Mouse (Mus musculus): ENCODE results near the gene Ugdh. TPM values are rescaled to one million over a fixed set of nuclear protein-coding genes. Genes with fewer than 3 reads are reported as not detected.

The Ugdh gene
- total RNA-seq, 2 experiments from 2014 or later = 29.8 to 37.8 TPM

DNA sequence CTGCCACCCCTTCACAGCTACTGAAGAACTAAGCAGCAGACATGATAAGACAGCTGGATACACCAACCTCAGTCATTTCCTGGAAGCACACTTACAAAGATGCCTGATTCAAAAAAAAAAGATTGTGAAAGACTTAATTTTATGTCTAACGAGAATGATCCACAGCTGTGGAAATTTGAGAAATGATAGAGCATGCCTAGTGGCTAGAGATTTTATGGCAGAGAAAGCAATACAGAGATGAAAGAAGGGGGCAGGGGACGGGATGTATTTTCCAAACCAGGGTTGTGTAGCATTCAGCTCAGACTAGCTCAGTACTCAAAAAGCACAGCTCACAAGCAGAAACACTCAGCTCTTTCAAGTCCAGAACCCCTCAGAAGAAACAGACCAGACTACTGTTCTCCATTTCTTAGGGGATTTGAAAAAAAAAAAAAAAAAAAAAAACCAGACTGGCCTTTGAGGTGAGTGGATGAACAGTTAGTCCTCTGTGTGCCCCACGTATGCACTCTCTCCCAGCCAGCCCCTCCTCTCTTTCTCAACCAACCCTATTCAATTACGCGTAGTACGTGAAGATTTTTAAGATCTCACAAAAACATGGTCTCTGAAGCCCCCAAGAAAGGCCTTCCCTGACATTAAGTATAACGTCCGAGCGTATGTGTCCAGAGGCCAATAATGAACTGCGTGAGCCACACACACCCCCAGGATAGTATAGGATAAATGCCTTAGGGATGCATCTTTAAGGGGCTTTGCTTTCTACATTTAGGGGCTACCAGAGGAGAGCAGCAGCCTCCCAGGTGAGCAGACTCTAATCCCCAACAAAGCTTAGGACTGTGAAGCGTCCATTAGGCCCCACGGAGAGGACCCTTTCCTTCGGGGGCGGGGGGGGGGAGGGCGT is 1.0 kb downstream of the Ugdh start:
- peak in 1 of 2 experiments; percentile 9 for DNase-seq (ENCODE audit: low spot score in 2 of 2)
- intact Hi-C loops (cut with DNase I) = no loop called here

GRCm38 (mm10) chr5:65429441-65429840 is 6.3 kb downstream of the Ugdh start:
- intact Hi-C loops (cut with DNase I) = no loop called here
- DNase-seq (ENCODE audit: low spot score in 2 of 2) = no peak

DNA sequence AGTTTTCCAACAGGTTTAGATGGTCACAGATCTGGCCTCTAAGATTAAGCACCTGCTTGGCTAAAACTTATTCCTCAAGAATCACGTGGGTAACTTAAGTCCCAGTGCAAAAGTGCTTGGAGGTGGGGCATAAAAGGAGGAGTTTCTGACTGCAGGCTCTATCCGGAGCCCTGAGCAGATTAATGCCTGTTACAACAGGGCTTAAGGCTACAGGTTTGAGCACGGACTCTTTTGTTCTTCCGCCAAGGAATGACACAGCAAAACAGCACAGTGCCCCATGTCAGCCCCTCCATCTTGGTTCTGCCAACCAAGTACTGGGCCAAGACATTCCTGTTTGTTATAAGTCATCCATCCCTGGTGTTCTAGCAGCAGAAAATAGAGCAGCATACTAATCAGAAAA is 7.4 kb downstream of the Ugdh start:
- DNase-seq (ENCODE audit: low spot score in 2 of 2) = no peak
- intact Hi-C loops (cut with DNase I) = no loop called here

DNA sequence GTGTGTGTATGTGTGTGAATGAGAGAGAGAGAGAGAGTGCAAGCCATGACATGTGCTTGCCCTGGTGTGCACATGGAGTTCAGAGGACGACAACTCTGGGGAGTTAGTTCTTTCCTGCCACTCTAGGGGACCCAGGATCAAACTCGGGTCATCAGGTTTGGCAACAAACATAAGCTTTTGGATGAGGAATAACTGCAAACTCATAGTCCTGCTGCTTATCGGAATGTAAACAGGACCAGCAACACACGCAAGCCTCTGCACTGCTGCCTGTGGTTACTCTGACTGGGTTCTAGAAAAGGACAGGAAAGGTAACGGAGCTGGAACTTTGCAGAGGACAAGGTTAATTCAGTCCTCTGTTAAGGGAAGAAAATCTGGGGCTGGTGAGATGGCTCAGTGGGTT is 10.5 kb downstream of the Ugdh start:
- DNase-seq (ENCODE audit: low spot score in 2 of 2) = no peak

DNA sequence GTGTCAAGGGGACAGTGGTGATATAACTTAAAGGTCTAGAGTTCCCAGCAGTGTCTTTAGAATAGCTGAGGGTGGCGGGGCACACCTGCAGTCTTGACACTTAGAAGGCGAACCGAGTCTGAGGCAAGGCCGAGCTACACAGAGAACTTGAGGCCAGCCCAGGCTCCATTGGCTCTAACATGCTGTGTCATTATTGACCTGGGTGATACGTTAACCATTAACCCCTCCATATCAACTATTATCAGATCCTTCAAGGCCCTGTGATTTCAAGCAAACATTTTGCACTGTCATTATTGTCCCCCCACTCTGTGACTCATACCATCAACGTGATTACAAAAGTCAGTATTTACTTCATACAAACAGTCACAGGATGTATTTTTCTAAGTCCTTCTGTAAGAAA is 11.5 kb downstream of the Ugdh start:
- DNase-seq (ENCODE audit: low spot score in 2 of 2) = no peak

More for the DNA sequence above, 10.5 kb downstream of the Ugdh start:
- intact Hi-C loops (cut with DNase I) = no loop called here

GRCm38 (mm10) chr5:65422803-65423202 is 12.9 kb downstream of the Ugdh start:
- no peak for DNase-seq (ENCODE audit: low spot score in 2 of 2)
- intact Hi-C loops (cut with DNase I) = no loop called here

More for the DNA sequence above, 11.5 kb downstream of the Ugdh start:
- intact Hi-C loops (cut with DNase I) = no loop called here

DNA sequence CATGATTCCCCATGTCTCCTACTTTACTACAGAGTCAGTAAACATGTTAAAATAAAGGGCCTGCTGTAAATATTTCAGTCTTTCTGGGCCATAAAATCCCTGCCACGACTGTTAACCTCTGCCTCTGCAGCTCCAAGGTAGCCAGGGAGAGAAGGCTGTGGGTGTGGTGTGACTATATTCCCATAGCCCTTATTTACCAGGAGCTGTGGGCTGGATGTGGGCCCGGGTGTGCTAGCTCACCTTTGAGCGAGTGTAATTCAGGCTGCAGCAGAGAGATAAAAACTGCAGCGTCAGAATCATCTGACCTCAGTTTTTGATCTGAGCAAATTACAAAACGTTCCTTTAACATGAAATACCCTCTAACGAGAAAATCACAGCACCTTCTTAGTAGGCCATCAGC is 14.9 kb downstream of the Ugdh start:
- DNase-seq (ENCODE audit: low spot score in 2 of 2) = no peak
- intact Hi-C loops (cut with DNase I) = no loop called here

DNA sequence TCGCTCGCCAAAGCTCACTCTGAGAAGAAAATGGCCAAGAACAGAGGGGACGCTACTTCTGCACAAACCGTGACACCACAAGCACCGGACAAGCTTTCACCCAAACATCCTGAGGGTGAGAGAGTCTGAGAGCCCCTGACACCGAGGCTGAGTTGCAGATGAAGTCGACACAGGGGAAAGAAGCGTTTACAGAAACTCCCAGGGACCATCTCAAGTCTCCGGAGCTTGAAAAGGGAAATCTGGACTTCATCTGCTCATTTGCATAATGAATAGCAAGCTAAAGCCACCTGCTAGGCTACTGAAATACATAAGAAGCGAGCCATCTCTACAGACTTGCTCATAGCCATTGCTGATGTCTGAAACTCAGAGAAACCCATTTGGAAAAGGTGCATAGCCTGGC is 16.6 kb downstream of the Ugdh start:
- intact Hi-C loops (cut with DNase I) = no loop called here

GRCm38 (mm10) chr5:65415653-65416458 is 19.9 kb downstream of the Ugdh start:
- intact Hi-C loops (cut with DNase I) = no loop called here
- DNase-seq (ENCODE audit: low spot score in 2 of 2) = no peak

More for the DNA sequence above, 16.6 kb downstream of the Ugdh start:
- no peak for DNase-seq (ENCODE audit: low spot score in 2 of 2)

GRCm38 (mm10) chr5:65407989-65408388 is 27.8 kb downstream of the Ugdh start:
- intact Hi-C loops (cut with DNase I) = no loop called here
- no peak for DNase-seq (ENCODE audit: low spot score in 2 of 2)

GRCm38 (mm10) chr5:65401251-65401994 is 34.3 kb downstream of the Ugdh start:
- intact Hi-C loops (cut with DNase I) = loop anchor here (5.0 kb wide), 1 partner anchor 296 kb away; the partner anchor contains the start of gene Pds5a
- peak; percentile 69 to 77 for DNase-seq (ENCODE audit: low spot score in 2 of 2)

DNA sequence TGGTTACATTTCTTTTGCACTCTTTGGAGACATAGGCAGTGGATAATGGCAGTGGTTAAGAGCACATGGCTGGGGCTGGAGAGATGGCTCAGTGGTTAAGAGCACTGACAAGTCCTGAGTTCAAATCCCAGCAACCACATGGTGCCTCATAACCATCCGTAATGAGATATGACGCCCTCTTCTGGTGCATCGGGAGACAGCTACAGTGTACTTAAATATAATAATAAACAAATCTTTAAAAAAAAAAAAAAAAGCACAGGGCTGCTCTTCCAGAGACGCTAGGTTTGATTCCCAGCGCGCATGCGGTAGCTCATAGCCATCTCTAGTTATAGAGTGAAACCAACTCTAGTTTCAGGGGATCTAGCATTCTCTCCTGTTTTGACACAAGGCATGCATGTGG is 41.3 kb downstream of the Ugdh start:
- DNase-seq (ENCODE audit: low spot score in 2 of 2) = no peak
- intact Hi-C loops (cut with DNase I) = no loop called here

GRCm38 (mm10) chr5:65391753-65392152 is 44.0 kb downstream of the Ugdh start:
- intact Hi-C loops (cut with DNase I) = loop anchor here (1.0 kb wide), 1 partner anchor 56 kb away; the partner anchor contains the start of gene Rfc1
- no peak for DNase-seq (ENCODE audit: low spot score in 2 of 2)

DNA sequence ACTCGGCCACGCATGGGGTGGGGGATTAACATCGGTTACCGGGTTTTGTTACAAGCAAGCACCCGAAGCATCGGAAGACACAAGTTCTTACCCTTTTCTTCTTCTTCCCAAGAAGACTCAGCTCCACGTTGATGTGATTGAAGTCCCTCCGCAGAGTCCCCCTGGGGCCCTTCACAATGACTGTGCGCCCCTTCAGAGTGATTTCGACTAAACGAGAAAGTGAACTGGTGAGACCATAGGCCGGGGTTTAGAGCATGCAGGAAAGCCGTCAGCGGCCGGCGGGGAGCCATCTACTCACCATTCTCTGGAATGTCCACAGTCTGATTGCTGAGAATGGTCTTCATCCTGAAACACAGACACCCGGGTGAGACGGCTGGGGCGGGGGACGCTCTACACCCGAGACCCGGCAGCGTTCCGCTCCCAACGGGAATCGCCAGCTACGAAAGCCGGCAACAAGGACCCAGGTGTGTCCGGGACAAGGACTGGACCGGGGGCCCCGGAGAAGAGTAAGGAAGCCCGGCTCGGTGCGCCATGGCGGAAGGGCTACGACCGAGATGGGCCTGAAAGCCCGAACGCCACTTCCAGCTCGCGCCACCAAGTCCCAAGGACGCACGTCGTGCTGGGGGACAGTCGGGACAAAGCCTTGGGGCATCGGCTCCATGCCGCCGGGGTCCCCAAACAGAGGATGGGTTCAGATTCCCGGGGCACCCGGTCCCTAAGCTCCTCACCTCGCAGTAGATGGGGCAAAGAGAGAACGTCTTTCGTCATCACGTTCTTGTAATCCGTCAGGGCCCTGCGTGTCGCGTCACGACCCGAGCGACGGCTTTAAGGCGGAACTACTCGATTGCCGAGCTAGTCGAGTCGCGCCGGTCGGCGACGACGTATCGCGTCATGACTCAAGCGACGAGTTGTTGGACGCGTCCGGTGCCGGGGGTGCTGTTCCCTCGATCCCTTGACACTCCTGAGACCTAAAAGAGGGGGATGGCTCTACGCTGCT is 44.8 kb downstream of the Ugdh start, which contains the start of the genes Rpl9 and Lias:
Gene Rpl9 (minus strand): TSS at position 797 of the 997 bp plus-strand sequence.
Gene Lias (plus strand): TSS at position 850 of the 997 bp plus-strand sequence.
- intact Hi-C loops (cut with DNase I) = loop anchor here (1.0 kb wide), 1 partner anchor 56 kb away; the partner anchor contains the start of gene Rfc1
- peak; percentile 99 for DNase-seq (ENCODE audit: low spot score in 2 of 2)

DNA sequence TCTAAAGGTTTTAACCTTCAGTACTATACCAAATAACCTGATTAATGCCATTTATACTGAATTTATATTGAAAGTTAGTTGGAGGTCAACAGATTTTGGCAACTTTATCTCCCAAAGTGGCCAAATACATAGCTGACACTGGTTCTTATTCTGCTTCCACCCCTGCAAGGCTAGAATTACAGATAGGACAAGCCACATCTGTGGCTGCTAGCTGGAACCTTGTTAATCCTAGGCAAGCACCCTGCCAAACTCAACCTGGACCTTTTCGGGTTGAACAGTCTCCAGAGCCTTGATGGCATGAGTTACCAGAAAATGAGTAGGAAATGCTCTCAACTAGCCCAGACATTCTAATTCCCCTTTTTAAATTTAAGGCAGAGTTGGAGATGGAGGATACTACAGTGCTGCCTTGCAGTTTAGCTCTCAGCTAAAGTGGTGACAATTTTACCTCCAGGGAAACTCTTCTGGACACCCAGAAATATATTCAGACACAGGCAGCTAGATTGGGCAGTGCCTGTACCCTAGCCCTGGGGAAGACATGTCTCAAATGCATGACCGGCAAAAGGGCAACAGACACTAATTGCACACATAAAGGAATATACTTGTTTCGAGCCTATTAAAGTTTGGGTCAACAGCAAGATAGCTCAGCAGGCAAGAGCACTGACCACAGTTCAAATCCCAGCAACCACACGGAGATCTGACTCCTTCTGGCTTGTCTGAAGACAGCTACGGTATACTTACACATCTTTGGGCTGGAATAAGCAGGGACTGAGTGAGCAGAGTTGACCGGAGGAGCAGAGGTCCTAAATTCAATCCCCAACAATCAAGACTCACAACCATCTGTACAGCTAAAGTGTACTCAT is 48.5 kb downstream of the Ugdh start:
- intact Hi-C loops (cut with DNase I) = no loop called here
- no peak for DNase-seq (ENCODE audit: low spot score in 2 of 2)

GRCm38 (mm10) chr5:65385704-65386103 is 50.0 kb downstream of the Ugdh start:
- no peak for DNase-seq (ENCODE audit: low spot score in 2 of 2)

GRCm38 (mm10) chr5:65374746-65375145 is 61.0 kb downstream of the Ugdh start:
- no peak for DNase-seq (ENCODE audit: low spot score in 2 of 2)
- intact Hi-C loops (cut with DNase I) = no loop called here

More at GRCm38 (mm10) chr5:65385704-65386103, 50.0 kb downstream of the Ugdh start:
- intact Hi-C loops (cut with DNase I) = no loop called here

Measured in left cerebral cortex, postnatal 36 days (tissue).